Mouse (Mus musculus): ENCODE data around the gene Klf3. TPM values are rescaled to one million over a fixed set of nuclear protein-coding genes. Genes with fewer than 3 reads are reported as not detected.

The Klf3 gene
- polyA plus RNA-seq (2014; fragmentation: Nextera tagmentation; extraction: Ambion mirVana), result 34.1 and 36.1 TPM in 2 replicates

DNA sequence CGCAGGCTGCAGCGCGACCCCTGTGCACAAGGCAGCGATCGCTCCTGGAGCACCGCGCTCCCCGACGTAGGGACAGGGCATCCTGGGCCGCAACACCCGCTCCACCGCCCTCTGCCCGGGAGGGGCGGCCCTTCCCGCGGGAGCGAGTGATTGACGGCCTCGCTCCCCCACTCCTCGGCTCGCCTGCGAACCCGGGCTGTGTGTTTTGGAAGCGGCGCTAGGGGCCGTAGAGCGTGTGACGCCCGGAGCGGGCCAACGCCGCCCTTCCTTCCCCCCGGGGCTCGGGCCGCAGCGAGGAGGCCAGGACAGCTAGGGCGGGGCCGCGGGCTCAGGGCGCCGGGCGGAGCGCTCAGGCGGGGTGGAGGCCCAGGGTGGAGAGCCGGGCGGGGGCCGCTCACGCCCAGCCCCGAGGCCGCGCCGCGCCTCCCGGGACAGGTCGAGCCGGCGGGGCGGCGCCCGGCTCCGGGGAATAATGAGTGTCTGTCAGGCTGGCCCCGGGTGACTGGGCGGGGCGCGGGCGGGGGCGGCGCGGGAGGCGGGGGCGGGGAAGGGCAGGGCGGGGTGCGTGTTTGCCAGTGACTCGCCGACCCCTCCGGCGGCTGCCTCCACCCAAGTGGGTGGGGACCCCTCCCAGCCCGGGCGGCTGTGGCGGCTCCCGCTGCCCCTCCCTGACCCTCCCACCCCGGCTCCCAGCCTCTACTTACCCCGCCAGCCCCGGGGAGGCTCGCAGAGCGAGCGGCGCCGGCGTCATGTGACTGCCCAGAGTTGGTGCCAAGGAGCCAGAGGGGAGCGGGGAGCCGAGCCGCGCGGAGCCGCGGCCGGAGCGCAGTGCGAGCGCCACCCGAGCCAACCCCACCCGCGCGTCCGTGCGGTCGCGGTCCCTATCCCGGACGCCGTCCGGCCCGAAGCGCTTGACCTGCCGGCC is at the start of gene Klf3:
TSS of gene Klf3 (plus strand) at position 594 of the 925 bp plus-strand sequence.
- Histone ChIP-seq H3K27me3 (ENCODE audit: control insufficient read depth, insufficient read depth, low read length) (no peaks in the 10 kb centered on the region), H3K4me3 (ENCODE audit: low read depth, low read length) (peak within 1 kb of the TSS; percentile 88), H3K27ac (ENCODE audit: low read depth, low read length) (peak within 1 kb of the TSS; percentile 97), H3K4me2 (ENCODE audit: low read depth) (peak within 1 kb of the TSS; percentile 75), H3K4me1 (ENCODE audit: control insufficient read depth, insufficient read depth, low read length) (peaks cover 23% of the 10 kb centered on the region), H3K9me3 (ENCODE audit: control insufficient read depth, low read length) (no peaks in the 10 kb centered on the region), H3K9ac (ENCODE audit: low read length) (peak within 1 kb of the TSS; percentile 92), H3K36me3 (ENCODE audit: control insufficient read depth, insufficient read depth, low read length) (no peaks in the 10 kb centered on the region)
- DNase-seq (ENCODE audit: low spot score), result peak; percentile 91
- ATAC-seq (ENCODE audit: insufficient read depth, low FRiP score, low TSS enrichment), result peak; percentile 90
- WGBS, result under 1% methylated on average over 85 of the region's 116 CpGs

DNA sequence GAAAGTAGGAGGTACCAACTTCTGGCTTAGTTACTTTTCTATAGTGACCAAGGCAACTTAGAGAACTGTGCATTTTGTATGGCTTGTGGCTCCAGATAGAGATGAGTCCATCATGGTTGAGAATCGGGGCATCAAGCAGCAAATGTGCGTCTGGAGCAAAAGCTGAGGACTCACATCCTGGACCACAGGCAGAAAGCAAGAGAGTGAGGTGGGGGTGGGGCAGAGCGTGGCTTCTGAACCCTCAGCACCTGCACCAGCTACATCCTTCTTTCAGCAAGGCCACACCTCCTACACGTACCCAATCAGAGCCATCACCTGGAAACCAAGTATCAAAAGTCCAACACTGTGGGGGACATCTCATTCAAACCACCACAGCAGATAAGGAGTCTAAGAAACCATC is 40.9 kb upstream of the Klf3 start:
- Histone ChIP-seq H3K36me3 (ENCODE audit: control insufficient read depth, insufficient read depth, low read length) (no peaks in the 10 kb centered on the region), H3K27me3 (ENCODE audit: control insufficient read depth, insufficient read depth, low read length) (no peaks in the 10 kb centered on the region), H3K4me2 (ENCODE audit: low read depth) (no peak overlapping the region), H3K9me3 (ENCODE audit: control insufficient read depth, low read length) (no peaks in the 10 kb centered on the region), H3K9ac (ENCODE audit: low read length) (no peak overlapping the region), H3K4me3 (ENCODE audit: low read depth, low read length) (no peak overlapping the region), H3K4me1 (ENCODE audit: control insufficient read depth, insufficient read depth, low read length) (no peaks in the 10 kb centered on the region), H3K27ac (ENCODE audit: low read depth, low read length) (no peak overlapping the region)
- ATAC-seq (ENCODE audit: insufficient read depth, low FRiP score, low TSS enrichment), result no peak
- WGBS, result 89% methylated on average over 4 of the region's 4 CpGs
- no peak for DNase-seq (ENCODE audit: low spot score)

DNA sequence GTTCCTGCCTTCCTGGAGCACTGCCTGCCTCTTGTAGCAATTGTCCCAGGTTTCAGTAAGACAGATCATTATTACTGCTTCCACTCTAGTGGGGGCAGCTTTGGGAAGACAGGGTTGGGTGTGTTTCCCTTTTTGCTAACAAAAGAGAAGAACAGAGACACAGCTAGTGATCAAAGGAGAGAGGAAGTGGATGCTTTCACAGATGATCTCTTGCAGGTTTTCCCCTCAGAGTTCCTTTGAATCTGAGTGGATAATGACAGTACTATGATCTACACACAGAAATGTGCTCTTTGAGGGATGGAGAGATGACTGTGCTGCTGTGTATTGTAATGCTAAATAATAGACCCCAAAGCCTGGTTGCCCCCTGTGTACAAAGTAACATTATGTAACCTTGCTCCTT is 38.7 kb upstream of the Klf3 start:
- Histone ChIP-seq H3K4me1 (ENCODE audit: control insufficient read depth, insufficient read depth, low read length) (no peaks in the 10 kb centered on the region), H3K9ac (ENCODE audit: low read length) (no peak overlapping the region), H3K4me2 (ENCODE audit: low read depth) (no peak overlapping the region), H3K27me3 (ENCODE audit: control insufficient read depth, insufficient read depth, low read length) (no peaks in the 10 kb centered on the region), H3K36me3 (ENCODE audit: control insufficient read depth, insufficient read depth, low read length) (no peaks in the 10 kb centered on the region), H3K27ac (ENCODE audit: low read depth, low read length) (no peak overlapping the region), H3K4me3 (ENCODE audit: low read depth, low read length) (no peak overlapping the region), H3K9me3 (ENCODE audit: control insufficient read depth, low read length) (no peaks in the 10 kb centered on the region)
- ATAC-seq (ENCODE audit: insufficient read depth, low FRiP score, low TSS enrichment) (no peak), DNase-seq (ENCODE audit: low spot score) (no peak)

DNA sequence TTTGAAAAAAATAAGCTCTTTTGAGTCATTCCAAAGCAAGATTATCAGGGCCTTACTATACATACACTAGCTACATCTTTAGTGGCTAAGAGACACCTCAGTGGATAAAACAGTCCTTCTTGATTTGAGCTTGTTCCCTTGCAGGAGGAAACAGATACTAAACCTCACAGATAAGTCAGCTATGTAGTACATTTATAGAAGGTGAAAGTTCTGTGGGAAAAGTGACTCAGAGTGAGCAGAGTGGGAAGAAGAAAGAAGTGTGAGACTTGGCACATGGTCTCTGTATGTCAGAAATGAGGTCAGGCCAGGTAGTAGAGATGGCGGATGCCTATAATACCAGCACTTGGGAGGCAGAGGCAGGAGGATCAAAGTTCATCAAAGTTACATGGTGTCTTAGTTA is 37.4 kb upstream of the Klf3 start:
- H3K27ac ChIP-seq (ENCODE audit: low read depth, low read length), result no peak overlapping the region
- no peaks in the 10 kb centered on the region for H3K4me1 ChIP-seq (ENCODE audit: control insufficient read depth, insufficient read depth, low read length)
- WGBS, result 94% methylated on average over 1 of the region's 1 CpGs
- ATAC-seq (ENCODE audit: insufficient read depth, low FRiP score, low TSS enrichment), result no peak
- no peak for DNase-seq (ENCODE audit: low spot score)
- H3K36me3 ChIP-seq (ENCODE audit: control insufficient read depth, insufficient read depth, low read length), result no peaks in the 10 kb centered on the region
- H3K9ac ChIP-seq (ENCODE audit: low read length), result no peak overlapping the region
- H3K9me3 ChIP-seq (ENCODE audit: control insufficient read depth, low read length), result no peaks in the 10 kb centered on the region
- no peak overlapping the region for H3K4me2 ChIP-seq (ENCODE audit: low read depth)
- H3K4me3 ChIP-seq (ENCODE audit: low read depth, low read length), result no peak overlapping the region
- H3K27me3 ChIP-seq (ENCODE audit: control insufficient read depth, insufficient read depth, low read length), result no peaks in the 10 kb centered on the region

DNA sequence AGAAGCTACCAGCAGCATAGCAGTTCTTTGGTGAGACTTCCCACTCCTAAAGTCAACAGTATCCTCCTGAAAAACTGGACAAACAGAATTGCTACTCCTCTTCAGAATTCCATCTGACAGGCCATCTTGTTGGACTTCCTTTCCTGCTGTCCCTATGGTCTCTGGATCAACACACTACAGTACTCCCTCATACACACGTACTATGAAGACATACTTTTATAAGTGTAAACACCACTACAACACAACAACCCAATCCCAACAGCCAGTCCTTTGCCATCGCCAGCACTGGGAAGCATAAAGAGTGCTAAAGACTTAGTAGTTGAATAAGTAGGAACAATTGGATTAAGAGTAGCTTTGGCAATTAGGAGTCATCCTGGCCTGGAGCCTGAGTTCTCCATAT is 36.6 kb upstream of the Klf3 start:
- DNase-seq (ENCODE audit: low spot score) (no peak), ATAC-seq (ENCODE audit: insufficient read depth, low FRiP score, low TSS enrichment) (no peak)
- H3K9ac ChIP-seq (ENCODE audit: low read length), result no peak overlapping the region
- no peaks in the 10 kb centered on the region for H3K9me3 ChIP-seq (ENCODE audit: control insufficient read depth, low read length)
- H3K27me3 ChIP-seq (ENCODE audit: control insufficient read depth, insufficient read depth, low read length), result no peaks in the 10 kb centered on the region
- H3K36me3 ChIP-seq (ENCODE audit: control insufficient read depth, insufficient read depth, low read length), result no peaks in the 10 kb centered on the region
- 95% methylated on average over 2 of the region's 2 CpGs for WGBS
- H3K4me1 ChIP-seq (ENCODE audit: control insufficient read depth, insufficient read depth, low read length), result no peaks in the 10 kb centered on the region
- no peak overlapping the region for H3K27ac ChIP-seq (ENCODE audit: low read depth, low read length)
- H3K4me3 ChIP-seq (ENCODE audit: low read depth, low read length), result no peak overlapping the region
- no peak overlapping the region for H3K4me2 ChIP-seq (ENCODE audit: low read depth)

DNA sequence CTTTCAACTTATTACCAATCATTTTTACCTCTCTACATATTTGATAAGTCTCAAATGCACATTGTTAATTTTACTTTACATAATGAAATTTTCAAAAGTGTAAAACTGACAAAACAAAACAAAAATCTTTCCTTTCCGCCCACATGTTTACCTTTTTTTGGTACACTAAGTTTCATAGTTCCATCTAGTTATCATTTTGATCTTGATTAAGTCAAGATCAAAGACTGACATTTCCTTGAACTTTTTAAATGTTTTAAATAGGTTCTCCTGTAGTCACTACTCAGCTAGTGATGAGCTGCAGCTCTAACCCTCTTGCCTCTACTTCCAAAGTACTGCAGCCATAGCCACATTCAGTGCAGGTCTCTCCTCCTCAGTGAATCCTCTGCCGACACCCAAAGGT is 31.6 kb upstream of the Klf3 start:
- no peak overlapping the region for H3K4me3 ChIP-seq (ENCODE audit: low read depth, low read length)
- no peak overlapping the region for H3K9ac ChIP-seq (ENCODE audit: low read length)
- H3K27me3 ChIP-seq (ENCODE audit: control insufficient read depth, insufficient read depth, low read length), result no peaks in the 10 kb centered on the region
- no peak overlapping the region for H3K27ac ChIP-seq (ENCODE audit: low read depth, low read length)
- no peak for ATAC-seq (ENCODE audit: insufficient read depth, low FRiP score, low TSS enrichment)
- no peaks in the 10 kb centered on the region for H3K36me3 ChIP-seq (ENCODE audit: control insufficient read depth, insufficient read depth, low read length)
- no peaks in the 10 kb centered on the region for H3K9me3 ChIP-seq (ENCODE audit: control insufficient read depth, low read length)
- no peaks in the 10 kb centered on the region for H3K4me1 ChIP-seq (ENCODE audit: control insufficient read depth, insufficient read depth, low read length)
- 91% methylated on average over 2 of the region's 2 CpGs for whole genome bisulfite sequencing
- no peak for DNase-seq (ENCODE audit: low spot score)
- H3K4me2 ChIP-seq (ENCODE audit: low read depth), result no peak overlapping the region

DNA sequence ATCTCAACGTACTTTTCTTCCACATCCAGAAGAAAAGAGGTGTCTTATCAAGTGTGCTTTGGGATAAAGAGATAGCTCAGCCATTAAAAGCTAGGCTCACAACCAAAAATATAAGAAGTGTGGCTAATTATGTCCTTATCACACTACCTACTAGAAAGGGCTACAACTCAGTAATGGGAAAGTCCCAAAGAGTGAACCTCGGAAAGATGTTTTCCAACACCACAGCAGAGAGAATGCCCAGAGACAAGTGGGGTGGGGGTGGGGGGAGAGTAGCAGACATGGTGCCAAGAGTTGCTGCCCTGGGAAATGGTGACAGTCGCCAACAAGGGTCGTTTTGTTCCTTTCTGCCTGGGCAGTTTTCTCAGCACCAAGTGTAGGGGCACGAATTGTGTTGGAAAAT is 25.0 kb upstream of the Klf3 start:
- no peaks in the 10 kb centered on the region for H3K4me1 ChIP-seq (ENCODE audit: control insufficient read depth, insufficient read depth, low read length)
- no peak overlapping the region for H3K4me3 ChIP-seq (ENCODE audit: low read depth, low read length)
- H3K36me3 ChIP-seq (ENCODE audit: control insufficient read depth, insufficient read depth, low read length), result no peaks in the 10 kb centered on the region
- no peak overlapping the region for H3K4me2 ChIP-seq (ENCODE audit: low read depth)
- no peak overlapping the region for H3K27ac ChIP-seq (ENCODE audit: low read depth, low read length)
- no peaks in the 10 kb centered on the region for H3K9me3 ChIP-seq (ENCODE audit: control insufficient read depth, low read length)
- ATAC-seq (ENCODE audit: insufficient read depth, low FRiP score, low TSS enrichment) (no peak), DNase-seq (ENCODE audit: low spot score) (no peak)
- WGBS, result 85% methylated on average over 5 of the region's 5 CpGs
- H3K9ac ChIP-seq (ENCODE audit: low read length), result no peak overlapping the region
- no peaks in the 10 kb centered on the region for H3K27me3 ChIP-seq (ENCODE audit: control insufficient read depth, insufficient read depth, low read length)

DNA sequence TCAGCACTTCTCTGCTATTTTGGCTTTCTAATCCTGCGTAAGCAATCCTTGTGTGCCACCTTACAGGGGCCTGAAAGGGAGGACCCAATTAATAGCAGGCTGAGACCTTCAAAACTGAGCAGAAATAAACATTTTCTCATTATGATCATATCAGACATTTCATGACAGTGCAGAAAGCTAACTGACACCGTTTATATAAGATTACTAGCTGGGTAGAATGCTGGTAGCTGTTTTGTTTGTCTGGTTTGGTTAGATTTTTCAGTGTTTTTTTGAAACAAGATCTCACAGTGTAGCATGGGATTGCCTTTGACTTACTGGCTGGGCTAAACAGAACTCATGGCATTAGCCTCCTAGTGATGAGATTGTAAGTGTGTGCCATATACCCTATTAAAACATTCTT is 23.9 kb upstream of the Klf3 start:
- Histone ChIP-seq H3K9me3 (ENCODE audit: control insufficient read depth, low read length) (no peaks in the 10 kb centered on the region), H3K36me3 (ENCODE audit: control insufficient read depth, insufficient read depth, low read length) (no peaks in the 10 kb centered on the region), H3K27me3 (ENCODE audit: control insufficient read depth, insufficient read depth, low read length) (no peaks in the 10 kb centered on the region), H3K4me2 (ENCODE audit: low read depth) (no peak overlapping the region), H3K9ac (ENCODE audit: low read length) (no peak overlapping the region), H3K27ac (ENCODE audit: low read depth, low read length) (no peak overlapping the region), H3K4me1 (ENCODE audit: control insufficient read depth, insufficient read depth, low read length) (no peaks in the 10 kb centered on the region), H3K4me3 (ENCODE audit: low read depth, low read length) (no peak overlapping the region)
- no peak for ATAC-seq (ENCODE audit: insufficient read depth, low FRiP score, low TSS enrichment)
- 90% methylated on average over 2 of the region's 2 CpGs for WGBS
- no peak for DNase-seq (ENCODE audit: low spot score)

DNA sequence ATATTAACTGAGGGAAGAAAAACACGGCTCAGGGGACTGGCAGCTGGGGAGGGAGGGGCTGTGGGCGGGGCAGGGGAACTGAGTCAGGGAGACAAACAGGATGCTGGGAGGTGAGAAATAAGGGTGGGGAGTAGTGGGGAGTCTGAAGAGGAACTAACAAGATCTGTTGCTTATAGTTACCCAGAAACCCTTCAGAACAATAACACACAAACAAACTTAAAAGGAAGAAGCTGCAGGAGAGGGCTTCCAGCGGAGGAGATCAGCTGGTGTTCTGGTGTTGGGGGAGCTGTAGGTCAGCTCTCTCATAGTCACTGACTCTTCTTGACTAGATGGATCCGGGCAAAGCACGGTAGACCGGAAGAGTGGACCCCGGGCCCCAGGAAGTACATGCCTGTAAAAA is 22.4 kb upstream of the Klf3 start:
- 66% methylated on average over 7 of the region's 7 CpGs for WGBS
- H3K36me3 ChIP-seq (ENCODE audit: control insufficient read depth, insufficient read depth, low read length), result no peaks in the 10 kb centered on the region
- no peak for DNase-seq (ENCODE audit: low spot score)
- ATAC-seq (ENCODE audit: insufficient read depth, low FRiP score, low TSS enrichment), result no peak
- no peak overlapping the region for H3K9ac ChIP-seq (ENCODE audit: low read length)
- H3K27ac ChIP-seq (ENCODE audit: low read depth, low read length), result no peak overlapping the region
- no peaks in the 10 kb centered on the region for H3K9me3 ChIP-seq (ENCODE audit: control insufficient read depth, low read length)
- H3K4me2 ChIP-seq (ENCODE audit: low read depth), result no peak overlapping the region
- no peaks in the 10 kb centered on the region for H3K4me1 ChIP-seq (ENCODE audit: control insufficient read depth, insufficient read depth, low read length)
- H3K4me3 ChIP-seq (ENCODE audit: low read depth, low read length), result no peak overlapping the region
- no peaks in the 10 kb centered on the region for H3K27me3 ChIP-seq (ENCODE audit: control insufficient read depth, insufficient read depth, low read length)

Measured in neural tube, embryonic 11.5 days (tissue).